Comparison of ENCODE assay signal across 9 mouse cellular contexts in genomic region chr15:86089991-86090529, GRCm38 (mm10). TPM values are rescaled to one million over a fixed set of nuclear protein-coding genes. Genes with fewer than 3 reads are reported as not detected.
A peak's percentile ranks its signal among the peaks of the same experiment; 100 is the strongest.
DNase-seq lines count a peak whose midpoint lies in the region; ATAC-seq and TF ChIP-seq lines count a peak whose summit lies in the region.
"Had no signal": no experiment of that assay in that cellular context is flagged by ENCODE, and none has a peak within 500 bp of the region (broad histone marks: within the 10 kb centered on the region; RNA-seq: fewer than 3 reads in every experiment).

No protein-coding gene starts in this region.

- no peaks in the 10 kb centered on the region for H3K36me3 ChIP-seq in lung, postnatal 0 days (ENCODE audit: insufficient read depth, low read length)
- H3K36me3 ChIP-seq in stomach, postnatal 0 days (ENCODE audit: control insufficient read depth, insufficient read depth, low read length): no peaks in the 10 kb centered on the region

- H3K4me1 ChIP-seq in lung, postnatal 0 days (ENCODE audit: insufficient read depth, low read depth, low read length): peaks cover 30% of the 10 kb centered on the region
- H3K4me1 ChIP-seq in stomach, postnatal 0 days (replicated peaks; ENCODE audit: control insufficient read depth, insufficient read depth): peaks cover 30% of the 10 kb centered on the region

- H3K4me3 ChIP-seq in lung, postnatal 0 days (ENCODE audit: low read depth, low read length): no peak overlapping the region
- H3K4me3 ChIP-seq in stomach, postnatal 0 days (ENCODE audit: low read depth, low read length): no peak overlapping the region
- H3K4me3 ChIP-seq: neural tube, embryonic 12.5 days had no signal

- peak; percentile 95 for ATAC-seq in Patski
- ATAC-seq in lung, postnatal 0 days: peak; percentile 81
- peak; percentile 17; the same call in 1 of the 2 replicates for ATAC-seq in stomach, postnatal 0 days (ENCODE audit: low FRiP score, low TSS enrichment)

- DNase-seq in Patski (ENCODE audit: low read depth, low spot score): peak; percentile 93
- DNase-seq in embryo, embryonic 10.5 days (ENCODE audit: low spot score): peak; percentile 70
- DNase-seq in heart, adult 18-20 months: peak; percentile 84 to 95
- DNase-seq in kidney, adult 11 months: peak; percentile 92
- peak; percentile 92 for DNase-seq in lung, postnatal 0 days (ENCODE audit: low spot score)
- DNase-seq in stomach, postnatal 0 days (ENCODE audit: low spot score): peak; percentile 58
- DNase-seq in frontal cortex, postnatal 10 days (ENCODE audit: low spot score in 2 of 2): no peak
- no peak for DNase-seq in spleen, postnatal 10 days (ENCODE audit: low spot score in 2 of 2)

- no peak overlapping the region for H3K4me2 ChIP-seq in lung, postnatal 0 days (replicated peaks; ENCODE audit: low read depth, low read length)
- H3K4me2 ChIP-seq in stomach, postnatal 0 days (replicated peaks; ENCODE audit: low read depth): no peak overlapping the region
- H3K4me2 ChIP-seq: neural tube, embryonic 12.5 days had no signal

- no peaks in the 10 kb centered on the region for H3K27me3 ChIP-seq in Patski
- H3K27me3 ChIP-seq in lung, postnatal 0 days (replicated peaks; ENCODE audit: insufficient read depth, low read length): no peaks in the 10 kb centered on the region
- H3K27me3 ChIP-seq in stomach, postnatal 0 days (ENCODE audit: control insufficient read depth, insufficient read depth, low read length): no peaks in the 10 kb centered on the region
- H3K27me3 ChIP-seq: neural tube, embryonic 12.5 days had no signal

- 28% methylated on average over 11 of the region's 11 CpGs for WGBS in lung, postnatal 0 days
- WGBS in stomach, postnatal 0 days: 26% methylated on average over 11 of the region's 11 CpGs

- POLR2A ChIA-PET in Patski (lab: Charles Lee): interaction anchor here (0.6 kb wide), 2 partner anchors 8 to 80 kb away, joined by 3 read pairs; no protein-coding TSS in a partner anchor

- no peak for TF ChIP-seq CTCF in Patski (IDR thresholded peaks at IDR 0.05)
- no peak for TF ChIP-seq CTCF in lung, postnatal 0 days (IDR thresholded peaks at IDR 0.05)
- TF ChIP-seq CTCF in stomach, postnatal 0 days (IDR thresholded peaks at IDR 0.05; ENCODE audit: low read depth): no peak

- no peak overlapping the region for H3K9ac ChIP-seq in lung, postnatal 0 days (replicated peaks; ENCODE audit: low read depth)
- H3K9ac ChIP-seq in stomach, postnatal 0 days (ENCODE audit: low read length): no peak overlapping the region
- H3K9ac ChIP-seq: neural tube, embryonic 12.5 days had no signal

- TF ChIP-seq EP300 in lung, postnatal 0 days (IDR thresholded peaks at IDR 0.05): peak; percentile 84
- TF ChIP-seq EP300 in stomach, postnatal 0 days (optimal IDR thresholded peaks at IDR 0.05): no peak

- CTCF ChIA-PET in Patski (lab: Charles Lee): interaction anchor here (1.2 kb wide), 1 partner anchor 36 kb away, joined by 3 read pairs; no protein-coding TSS in a partner anchor

- H3K9me3 ChIP-seq in lung, postnatal 0 days (ENCODE audit: low read length): no peaks in the 10 kb centered on the region
- no peaks in the 10 kb centered on the region for H3K9me3 ChIP-seq in stomach, postnatal 0 days (ENCODE audit: control insufficient read depth, low read length)
- H3K9me3 ChIP-seq: neural tube, embryonic 12.5 days had no signal

- in situ Hi-C loops in Patski (cut with MboI; ENCODE audit: low pct_unique_long_range_greater_than_20kb): loop anchor here (5.0 kb wide), 1 partner anchor 33 kb away; the partner anchor contains the start of gene Gramd4

- peak overlapping the region; percentile 68 for H3K27ac ChIP-seq in lung, postnatal 0 days (ENCODE audit: low read length)
- H3K27ac ChIP-seq in stomach, postnatal 0 days (replicated peaks): peak overlapping the region; percentile 64
- H3K27ac ChIP-seq: neural tube, embryonic 12.5 days had no signal

RNA-seq across cellular contexts. Expression of gene Gramd4, which starts 32.6 kb away (rescaled TPM):
- 44.1 TPM for polyA plus RNA-seq in Patski (2021)
- total RNA-seq in heart, adult 18-20 months (2021): 10 to 100 TPM; 32.6 to 32.7 TPM
- polyA plus RNA-seq in lung, postnatal 0 days (2015; fragmentation: Nextera tagmentation; extraction: Ambion mirVana): 9.9 and 11.1 TPM in 2 replicates
- 11.1 and 11.4 TPM in 2 replicates for polyA plus RNA-seq in stomach, postnatal 0 days (2015; fragmentation: Nextera tagmentation; extraction: Ambion mirVana)

RNA-seq across cellular contexts. Expression of gene Celsr1, which starts 56.5 kb away (rescaled TPM):
- polyA plus RNA-seq in Patski (2021): 30.8 TPM
- total RNA-seq in heart, adult 18-20 months (2021): 1 to 10 TPM; 5.0 to 5.1 TPM
- polyA plus RNA-seq in lung, postnatal 0 days (2015; fragmentation: Nextera tagmentation; extraction: Ambion mirVana): 2.1 and 2.2 TPM in 2 replicates
- polyA plus RNA-seq in stomach, postnatal 0 days (2015; fragmentation: Nextera tagmentation; extraction: Ambion mirVana): 2.0 and 2.2 TPM in 2 replicates

Comparison
In these comparisons a context has a peak if more than half of its experiments do, and no peak if none do; other contexts are left out.
1. ATAC-seq: peak in every context shown above with its lines; median percentile 95 in Patski; 81 in lung, postnatal 0 days; 17 in stomach, postnatal 0 days.
2. DNase-seq: peak in Patski (single experiment), embryo, embryonic 10.5 days (single experiment), heart, adult 18-20 months (2 of 2), kidney, adult 11 months (single experiment), lung, postnatal 0 days (single experiment) and stomach, postnatal 0 days (single experiment); none in frontal cortex, postnatal 10 days (0 of 2) and spleen, postnatal 10 days (0 of 2).